Mouse (Mus musculus) inflammation-experienced regulatory T-cells (primary cell): ENCODE data around the gene Sun3. TPM values are rescaled to one million over a fixed set of nuclear protein-coding genes. Genes with fewer than 3 reads are reported as not detected.

ENCODE experiments used
- polyA plus RNA-seq, 2 experiments: library from polyadenylated mRNA; unstranded; fragments of 100-300 nt; shearing (Covaris generic); gene quantifications; one replicate each; pipeline ENCODE4 v1.2.1; 2017

Gene Sun3
- not detected for polyA plus RNA-seq

GRCm38 (mm10) chr11:9048703-9049060, at the start of gene Sun3:
Gene Sun3 (minus strand): TSS chr11:9048991.

GRCm38 (mm10) chr11:9048011-9048702, 634 bp downstream of the Sun3 start, which contains the start of gene Gm11992:
Gene Gm11992 (plus strand): TSS chr11:9048594.

DNA sequence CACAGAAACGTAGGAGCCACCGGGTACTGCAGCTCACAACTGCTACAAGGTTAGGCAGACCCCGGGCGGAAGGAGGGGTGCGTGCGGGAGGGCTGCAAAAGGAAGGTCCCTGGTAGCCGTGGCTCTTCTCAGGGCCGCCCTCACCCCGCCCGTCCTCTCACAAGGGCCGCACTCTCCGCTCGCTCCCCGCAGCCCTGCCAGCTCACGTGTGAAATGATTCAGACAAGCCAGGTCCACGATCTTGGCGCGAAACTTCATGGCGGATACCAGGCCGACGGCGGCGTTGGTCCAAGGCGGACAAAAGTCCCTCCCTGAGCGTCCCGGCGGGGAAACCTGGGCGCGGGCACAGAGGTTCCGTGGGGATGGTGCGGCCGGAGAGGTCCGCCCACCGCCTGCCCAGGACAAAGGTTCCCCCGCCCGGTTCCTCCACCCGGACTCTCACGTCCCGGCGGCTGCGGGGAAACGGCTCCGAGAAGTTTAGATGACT, 37.9 kb downstream of the Sun3 start, which contains the start of gene Hus1:
Gene Hus1, minus strand, starts transcription at position 339 of the 487 bp plus-strand sequence.

DNA sequence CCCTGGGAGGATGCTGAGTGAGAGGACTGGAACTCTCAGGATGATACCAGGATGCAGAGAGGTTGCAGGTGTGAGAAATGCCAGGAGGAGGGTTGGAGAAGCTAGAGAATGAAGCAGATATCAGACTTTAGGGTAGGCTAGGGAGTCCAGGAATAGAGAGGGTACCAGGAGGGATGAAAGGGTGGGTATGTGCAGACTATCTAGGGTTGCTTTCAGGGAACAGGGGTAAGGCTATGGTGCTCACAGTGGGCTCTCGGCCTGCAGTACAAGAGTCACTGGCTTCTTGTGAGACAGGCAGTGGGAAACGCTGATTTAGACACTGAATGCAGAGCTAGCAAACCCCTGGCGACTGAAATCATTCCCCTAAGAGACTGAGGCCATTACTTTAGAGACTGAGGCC, 75.6 kb downstream of the Sun3 start, which contains the start of gene Pkd1l1:
Gene Pkd1l1, minus strand, starts transcription at position 101 of the 400 bp plus-strand sequence.

Other genes starting within 250 kb of the Sun3 start
- gene Pkd1l1, start 75.7 kb downstream of the Sun3 start, polyA plus RNA-seq: 1 to 10 TPM in 1 of 2 experiments, under 1 TPM in 1; 0.12 to 1.7 TPM
- gene Hus1, start 37.8 kb downstream of the Sun3 start, polyA plus RNA-seq: 10 to 100 TPM; 10.5 to 14.9 TPM
- under 1 TPM; 0.11 to 0.27 TPM for gene Gm11992, start 397 bp downstream of the Sun3 start, polyA plus RNA-seq
- under 1 TPM in 1 of 2 experiments, not detected in 1; 0.86 TPM for gene Upp1, start 69.1 kb upstream of the Sun3 start, polyA plus RNA-seq
- gene Abca13, start 143.0 kb upstream of the Sun3 start, polyA plus RNA-seq: 1 to 10 TPM in 1 of 2 experiments, under 1 TPM in 1; 0.14 to 1.1 TPM